Mouse (Mus musculus) CH12F3 (cell line): ENCODE data around the gene Pam.
"Not testable (repeated sequence)": the region's sequence is repeated elsewhere in the genome, so short reads cannot be mapped to it uniquely, and the experiment has no call there.

Source experiments
- in situ Hi-C: fragments of 300-500 bp; cut with MboI; formaldehyde crosslinking; loops from 2 replicates; pipeline ENCODE4 v1.14.3; 2020; ENCODE audit warnings: low sequenced_read_pairs

Pam gene

GRCm38 (mm10) chr1:97976072-97976471 is 119.4 kb downstream of the Pam start:
- in situ Hi-C loops = no loop called here

DNA sequence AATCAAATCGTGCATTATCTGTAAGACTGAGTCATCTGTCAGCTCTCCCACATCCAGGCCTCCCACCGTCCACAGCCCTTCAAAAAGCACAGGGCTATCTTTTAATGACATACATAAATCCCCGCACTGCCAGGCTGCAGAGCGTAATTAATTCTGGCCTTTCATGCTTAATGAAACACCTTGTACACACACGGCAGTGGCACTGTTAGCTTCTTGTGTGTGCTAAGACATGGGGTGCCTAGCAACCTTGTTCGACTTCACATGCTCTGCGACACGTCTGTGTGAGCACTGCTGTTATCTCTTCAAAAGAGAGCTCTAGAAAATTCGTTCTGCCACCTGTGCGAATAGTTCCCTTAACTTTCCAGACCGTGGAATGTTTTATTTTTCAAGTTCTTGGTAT is 120.5 kb downstream of the Pam start:
- in situ Hi-C loops = no loop called here

- in situ Hi-C loops = no loop called here
Observed at GRCm38 (mm10) chr1:97969765-97970164, 125.7 kb downstream of the Pam start.

- in situ Hi-C loops = no loop called here
Observed at GRCm38 (mm10) chr1:97963711-97964110, 131.7 kb downstream of the Pam start.

- in situ Hi-C loops = no loop called here
Observed at GRCm38 (mm10) chr1:97962134-97962533, 133.3 kb downstream of the Pam start.

GRCm38 (mm10) chr1:97960681-97961080 is 134.8 kb downstream of the Pam start:
- in situ Hi-C loops = no loop called here

- in situ Hi-C loops = no loop called here
Observed at GRCm38 (mm10) chr1:97960124-97960523, 135.3 kb downstream of the Pam start.

- in situ Hi-C loops = no loop called here
Observed at GRCm38 (mm10) chr1:97958759-97959158, 136.7 kb downstream of the Pam start.

DNA sequence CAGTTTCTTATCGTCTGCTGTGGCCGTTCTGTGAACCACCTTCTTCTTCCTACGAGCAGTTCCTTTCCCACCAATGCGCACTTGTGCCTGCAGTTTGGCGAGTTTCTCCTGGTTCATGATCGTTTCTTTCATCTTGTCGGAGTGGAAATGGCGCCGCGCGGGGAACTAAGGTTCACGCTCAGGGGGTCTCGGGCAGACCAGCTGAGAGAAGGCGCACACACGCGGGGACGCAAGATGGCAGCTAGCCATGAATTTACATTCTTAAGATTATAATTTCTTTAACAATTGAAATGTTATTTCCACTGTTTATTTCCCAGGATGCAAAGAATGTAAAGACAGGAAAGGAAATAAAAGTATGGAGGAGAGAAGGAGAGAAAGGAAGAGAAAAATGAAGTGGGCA is 146.2 kb downstream of the Pam start:
- in situ Hi-C loops = not testable (repeated sequence)

- in situ Hi-C loops = no loop called here
Observed at GRCm38 (mm10) chr1:97947100-97947499, 148.3 kb downstream of the Pam start.

DNA sequence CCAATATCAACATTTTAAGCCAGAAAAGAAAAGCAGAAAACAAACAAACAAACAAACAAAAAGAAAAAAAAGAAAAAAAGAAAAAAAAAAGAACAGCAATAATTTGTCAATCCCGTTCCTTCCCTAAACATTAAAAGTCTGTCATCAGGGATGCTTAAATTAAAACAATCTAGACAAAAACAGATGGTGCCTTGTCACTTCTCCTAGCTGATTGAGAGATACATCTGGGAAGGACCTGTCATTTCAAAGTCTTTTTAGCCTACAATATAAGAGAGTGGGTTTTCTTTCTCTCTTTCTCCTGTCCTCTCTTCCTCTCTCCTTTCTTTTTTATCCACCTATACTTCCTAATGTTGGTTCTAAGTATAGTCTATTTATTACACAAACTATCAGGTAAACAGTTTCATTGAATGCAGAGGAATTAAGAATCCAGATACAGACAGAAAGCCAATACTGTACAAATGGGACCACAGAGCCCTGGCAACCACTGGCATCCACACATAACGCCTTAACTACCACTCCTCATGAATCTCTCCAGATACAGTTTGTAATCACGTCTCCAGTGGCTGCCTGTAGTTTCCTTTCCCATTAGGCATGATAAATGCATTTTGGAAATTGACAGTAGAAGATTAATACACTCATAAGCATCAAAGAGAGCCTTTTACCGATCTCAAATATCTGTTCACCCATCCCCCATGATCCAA is 151.4 kb downstream of the Pam start:
- in situ Hi-C loops = no loop called here

DNA sequence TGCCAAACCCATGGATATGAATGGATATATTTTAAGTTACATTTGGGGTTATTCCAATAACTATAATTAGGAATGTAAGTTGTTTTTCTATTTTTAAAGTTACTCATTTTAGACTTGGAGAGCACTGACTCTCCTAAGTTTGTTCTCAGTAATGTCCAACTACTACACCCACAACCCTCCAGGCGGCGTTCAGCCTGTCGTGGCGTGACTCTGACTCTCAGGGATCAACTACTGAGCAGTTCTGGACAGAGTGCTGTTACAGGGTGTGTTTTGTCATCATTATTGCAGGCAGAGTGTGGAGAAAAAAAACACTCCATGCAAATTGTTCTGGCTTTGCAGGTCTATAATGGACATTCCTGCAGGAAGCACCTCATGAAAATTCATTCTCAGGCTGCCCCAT is 152.0 kb downstream of the Pam start:
- in situ Hi-C loops = no loop called here

- in situ Hi-C loops = no loop called here
Observed at GRCm38 (mm10) chr1:97942966-97943365, 152.5 kb downstream of the Pam start.

GRCm38 (mm10) chr1:97938586-97938985 is 156.9 kb downstream of the Pam start:
- in situ Hi-C loops = no loop called here

- in situ Hi-C loops = no loop called here
Observed at GRCm38 (mm10) chr1:97938053-97938452, 157.4 kb downstream of the Pam start.

GRCm38 (mm10) chr1:97934940-97935339 is 160.5 kb downstream of the Pam start:
- in situ Hi-C loops = no loop called here

GRCm38 (mm10) chr1:97931220-97931619 is 164.2 kb downstream of the Pam start:
- in situ Hi-C loops = no loop called here

GRCm38 (mm10) chr1:97929415-97930028 is 165.9 kb downstream of the Pam start:
- in situ Hi-C loops = no loop called here

DNA sequence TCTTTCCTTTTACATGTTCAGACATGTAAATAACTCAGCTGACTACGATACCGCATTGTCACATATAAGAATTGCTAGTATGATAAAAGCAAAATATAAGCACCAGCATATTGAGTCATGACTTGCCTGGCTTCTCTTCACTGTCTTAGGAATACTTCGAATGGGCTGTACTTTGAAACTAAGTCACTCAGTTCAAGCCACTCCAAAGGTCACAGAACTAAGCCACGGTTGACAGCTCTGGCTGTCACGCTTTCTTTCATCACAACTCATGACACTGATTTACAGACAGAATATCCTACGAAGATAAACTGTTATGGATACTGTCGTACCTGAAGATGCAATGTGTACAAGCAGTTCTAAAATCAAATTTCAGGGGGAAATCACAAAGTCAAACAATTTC is 168.7 kb downstream of the Pam start:
- in situ Hi-C loops = no loop called here

DNA sequence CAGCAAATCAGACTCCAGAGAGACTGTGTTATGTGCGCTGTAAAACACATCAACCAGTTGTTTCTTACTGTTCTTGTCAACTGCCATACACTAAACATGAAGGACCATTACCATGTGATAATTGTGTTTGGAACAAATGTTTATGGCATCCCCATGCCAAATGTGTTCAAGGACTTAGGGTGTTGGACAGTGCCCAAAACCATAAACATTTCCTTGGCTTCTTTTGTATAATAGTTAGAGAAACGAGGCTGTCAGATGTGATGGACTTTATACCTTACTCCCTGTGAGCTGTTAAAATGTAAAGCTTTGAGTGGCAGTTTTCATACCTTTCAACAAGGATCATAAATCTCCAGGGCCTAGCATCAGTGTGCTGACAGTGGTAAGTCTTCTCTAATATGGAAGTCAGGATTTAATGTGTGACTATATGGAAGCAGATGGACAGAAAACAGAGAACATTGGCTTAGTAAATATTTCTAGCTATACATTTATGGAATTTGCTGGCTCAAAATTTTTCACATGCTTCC is 169.4 kb downstream of the Pam start:
- in situ Hi-C loops = no loop called here

GRCm38 (mm10) chr1:97922395-97922794 is 173.1 kb downstream of the Pam start:
- in situ Hi-C loops = no loop called here

DNA sequence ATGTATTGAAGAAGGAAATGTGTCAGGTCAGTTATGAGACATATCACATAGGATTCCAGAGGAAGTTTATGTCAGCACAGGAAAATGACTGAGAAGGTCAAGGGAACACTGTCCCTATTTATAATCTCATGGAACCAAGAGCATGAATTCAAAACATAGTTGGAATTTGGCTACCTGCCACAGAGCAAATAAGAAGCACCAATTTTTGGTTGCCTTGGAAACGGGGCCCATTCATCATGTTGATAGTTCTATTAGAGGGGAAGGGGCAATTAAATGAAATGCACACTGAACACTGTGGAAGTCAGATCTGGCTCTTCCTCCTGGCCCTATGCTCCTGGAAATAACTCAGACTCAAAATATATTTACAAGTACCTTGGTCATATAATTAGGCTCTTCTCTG is 173.6 kb downstream of the Pam start:
- in situ Hi-C loops = no loop called here

- in situ Hi-C loops = no loop called here
Observed at GRCm38 (mm10) chr1:97918495-97918894, 177.0 kb downstream of the Pam start.
